Mouse (Mus musculus) kidney, embryonic 16.5 days (tissue): ENCODE measurements around the gene 1700014D04Rik. TPM values are rescaled to one million over a fixed set of nuclear protein-coding genes. Genes with fewer than 3 reads are reported as not detected.
"Not testable (repeated sequence)": the region's sequence is repeated elsewhere in the genome, so short reads cannot be mapped to it uniquely, and the experiment has no call there.

ENCODE experiments used
- ATAC-seq: fragments of 200-750 bp; cut with Nextera tagmentation; 2 replicates; pipeline ENCODE4 v1.8.0; 2017; ENCODE audit warnings: moderate TSS enrichment; ENCODE audit not compliant: low FRiP score, low TSS enrichment
- H3K27ac ChIP-seq: fragments of 300-500 bp; sonication (generic); 2 replicates; pipeline ENCODE4 v1.5.1; 2014; ENCODE audit warnings: low read length
- H3K27me3 ChIP-seq: fragments of 300-500 bp; sonication (generic); 2 replicates; pipeline ENCODE4 v1.6.1; 2014; ENCODE audit warnings: low read length, control low read depth, mixed read lengths; ENCODE audit not compliant: insufficient read depth
- H3K36me3 ChIP-seq: fragments of 300-500 bp; sonication (generic); 2 replicates; pipeline ENCODE4 v1.6.1; 2014; ENCODE audit warnings: low read length, control low read depth, mixed read lengths; ENCODE audit not compliant: insufficient read depth
- H3K4me1 ChIP-seq: fragments of 300-500 bp; sonication (generic); 2 replicates; pipeline ENCODE4 v1.6.1; 2014; ENCODE audit warnings: low read length, control low read depth, mixed read lengths; ENCODE audit not compliant: insufficient read depth
- H3K4me2 ChIP-seq: fragments of 300-500 bp; sonication (generic); replicated peaks from 2 replicates; pipeline ENCODE4 v1.6.1; 2014; ENCODE audit warnings: low read depth, low read length
- H3K4me3 ChIP-seq: fragments of 300-500 bp; sonication (generic); 2 replicates; pipeline ENCODE4 v1.5.1; 2014; ENCODE audit warnings: mild to moderate bottlenecking, low read length
- H3K9ac ChIP-seq: fragments of 300-500 bp; sonication (generic); replicated peaks from 2 replicates; pipeline ENCODE4 v1.6.1; 2014; ENCODE audit warnings: low read length
- H3K9me3 ChIP-seq: fragments of 300-500 bp; sonication (generic); 2 replicates; pipeline ENCODE4 v1.6.1; 2016; ENCODE audit warnings: low read length, control low read depth
- WGBS: fragments of 180-500 bp; shearing (Covaris S2); extraction: QIAGEN DNeasy Blood & Tissue Kit; methylation state at CpG from one replicate; pipeline ENCODE4 v1.1.7; 2014; 5-methylcytosine and 5-hydroxymethylcytosine counted together
- polyA plus RNA-seq: library from polyadenylated mRNA; unstranded; fragments of >200 nt; fragmentation: Nextera tagmentation; extraction: Ambion mirVana; gene quantifications from 2 replicates; pipeline ENCODE4 v1.2.1, GENCODE M21; 2015

Gene 1700014D04Rik
- polyA plus RNA-seq, 1 experiment from 2014 or later, result not detected

GRCm38 (mm10) chr13:59719475-59719874 is 27.1 kb downstream of the 1700014D04Rik start:
- 60% methylated on average over 1 of the region's 1 CpGs for WGBS
- ATAC-seq, result no peak
- H3K4me1 ChIP-seq, result no peaks in the 10 kb centered on the region

GRCm38 (mm10) chr13:59718857-59719440 is 27.6 kb downstream of the 1700014D04Rik start:
- H3K4me2 ChIP-seq, H3K4me1 ChIP-seq, H3K27ac ChIP-seq, H3K36me3 ChIP-seq, H3K4me3 ChIP-seq, H3K9me3 ChIP-seq, H3K9ac ChIP-seq, H3K27me3 ChIP-seq: not testable (repeated sequence)
- ATAC-seq, result peak; percentile 57
- WGBS, result 33% methylated on average over 6 of the region's 6 CpGs

More at GRCm38 (mm10) chr13:59719475-59719874, 27.1 kb downstream of the 1700014D04Rik start:
- H3K36me3 ChIP-seq, result no peaks in the 10 kb centered on the region
- H3K9ac ChIP-seq, result no peak overlapping the region
- H3K27me3 ChIP-seq, result no peaks in the 10 kb centered on the region
- no peak overlapping the region for H3K4me3 ChIP-seq
- H3K4me2 ChIP-seq, result no peak overlapping the region
- H3K9me3 ChIP-seq, result no peaks in the 10 kb centered on the region
- H3K27ac ChIP-seq, result no peak overlapping the region

- H3K4me3 ChIP-seq, result no peak overlapping the region
- H3K9ac ChIP-seq, result no peak overlapping the region
- no peak for ATAC-seq
- H3K9me3 ChIP-seq, result no peaks in the 10 kb centered on the region
- H3K4me2 ChIP-seq, result no peak overlapping the region
- H3K27ac ChIP-seq, result no peak overlapping the region
- H3K4me1 ChIP-seq, result no peaks in the 10 kb centered on the region
- H3K27me3 ChIP-seq, result no peaks in the 10 kb centered on the region
- no peaks in the 10 kb centered on the region for H3K36me3 ChIP-seq
- 51% methylated on average over 3 of the region's 3 CpGs for WGBS
These were observed 32.8 kb downstream of the 1700014D04Rik start for GRCm38 (mm10) chr13:59713710-59714109.

GRCm38 (mm10) chr13:59711984-59712383 is 34.6 kb downstream of the 1700014D04Rik start, which contains the start of gene Spata31d1b:
Gene Spata31d1b (plus strand): TSS chr13:59712284.
- H3K36me3 ChIP-seq, H3K4me1 ChIP-seq, H3K27me3 ChIP-seq, ATAC-seq, H3K9ac ChIP-seq, H3K27ac ChIP-seq, H3K9me3 ChIP-seq, H3K4me3 ChIP-seq, H3K4me2 ChIP-seq: not testable (repeated sequence)
- 72% methylated on average over 3 of the region's 3 CpGs for WGBS

- Histone ChIP-seq H3K9me3 (no peaks in the 10 kb centered on the region), H3K36me3 (no peaks in the 10 kb centered on the region), H3K4me2 (no peak within 1 kb of the TSS), H3K9ac (no peak within 1 kb of the TSS), H3K27ac (no peak within 1 kb of the TSS), H3K27me3 (no peaks in the 10 kb centered on the region), H3K4me1 (no peaks in the 10 kb centered on the region), H3K4me3 (no peak within 1 kb of the TSS)
- ATAC-seq, result no peak
- WGBS, result 91% methylated on average over 15 of the region's 15 CpGs
These were observed 36.3 kb downstream of the 1700014D04Rik start, which contains the start of gene Spata31d1a for GRCm38 (mm10) chr13:59710230-59710629. Gene Spata31d1a (minus strand): TSS chr13:59710330.

- 36% methylated on average over 12 of the region's 12 CpGs for WGBS
- 0 out of 2 replicates have a peak, but pooled peaks have one; percentile 63 for ATAC-seq
These were observed 42.0 kb downstream of the 1700014D04Rik start for GRCm38 (mm10) chr13:59704562-59704961.

GRCm38 (mm10) chr13:59703514-59703913 is 43.0 kb downstream of the 1700014D04Rik start:
- no peak overlapping the region for H3K9ac ChIP-seq
- H3K27ac ChIP-seq, result no peak overlapping the region
- no peak for ATAC-seq
- no peaks in the 10 kb centered on the region for H3K36me3 ChIP-seq
- H3K4me3 ChIP-seq, result no peak overlapping the region
- H3K27me3 ChIP-seq, result no peaks in the 10 kb centered on the region
- H3K4me1 ChIP-seq, result peaks cover 4% of the 10 kb centered on the region; the same call in 1 of the 2 replicates
- WGBS, result 81% methylated on average over 12 of the region's 12 CpGs
- no peak overlapping the region for H3K4me2 ChIP-seq
- no peaks in the 10 kb centered on the region for H3K9me3 ChIP-seq

More at GRCm38 (mm10) chr13:59704562-59704961, 42.0 kb downstream of the 1700014D04Rik start:
- Histone ChIP-seq H3K4me2 (peak overlapping the region; percentile 10; the same call in 1 of the 2 replicates), H3K9ac (no peak overlapping the region), H3K4me1 (peaks cover 4% of the 10 kb centered on the region; the same call in 1 of the 2 replicates), H3K27me3 (no peaks in the 10 kb centered on the region), H3K9me3 (no peaks in the 10 kb centered on the region), H3K27ac (no peak overlapping the region), H3K4me3 (no peak overlapping the region), H3K36me3 (no peaks in the 10 kb centered on the region)

- H3K4me2 ChIP-seq, H3K4me1 ChIP-seq, H3K36me3 ChIP-seq, H3K27me3 ChIP-seq, H3K4me3 ChIP-seq, H3K9me3 ChIP-seq, H3K9ac ChIP-seq, H3K27ac ChIP-seq, ATAC-seq: not testable (repeated sequence)
- WGBS, result 77% methylated on average over 1 of the region's 1 CpGs
These were observed 46.4 kb downstream of the 1700014D04Rik start for GRCm38 (mm10) chr13:59700137-59700536.

- no peaks in the 10 kb centered on the region for H3K36me3 ChIP-seq
- no peak overlapping the region for H3K4me3 ChIP-seq
- 91% methylated on average over 8 of the region's 8 CpGs for WGBS
- no peaks in the 10 kb centered on the region for H3K27me3 ChIP-seq
- no peak overlapping the region for H3K27ac ChIP-seq
- H3K4me2 ChIP-seq, result no peak overlapping the region
- no peaks in the 10 kb centered on the region for H3K9me3 ChIP-seq
- H3K4me1 ChIP-seq, result no peaks in the 10 kb centered on the region
- H3K9ac ChIP-seq, result no peak overlapping the region
- no peak for ATAC-seq
These were observed 47.4 kb downstream of the 1700014D04Rik start for GRCm38 (mm10) chr13:59699131-59699530.

- no peaks in the 10 kb centered on the region for H3K9me3 ChIP-seq
- 72% methylated on average over 7 of the region's 7 CpGs for WGBS
- no peak overlapping the region for H3K9ac ChIP-seq
- ATAC-seq, result no peak
- no peak overlapping the region for H3K4me3 ChIP-seq
- H3K27me3 ChIP-seq, result no peaks in the 10 kb centered on the region
- H3K4me2 ChIP-seq, result no peak overlapping the region
- no peaks in the 10 kb centered on the region for H3K4me1 ChIP-seq
- no peaks in the 10 kb centered on the region for H3K36me3 ChIP-seq
- no peak overlapping the region for H3K27ac ChIP-seq
These were observed 50.8 kb downstream of the 1700014D04Rik start for GRCm38 (mm10) chr13:59695781-59696180.
